Mouse (Mus musculus): ENCODE data around the gene Rnase12. TPM values are rescaled to one million over a fixed set of nuclear protein-coding genes. Genes with fewer than 3 reads are reported as not detected.
"Not testable (repeated sequence)": the region's sequence is repeated elsewhere in the genome, so short reads cannot be mapped to it uniquely, and the experiment has no call there.

Rnase12 gene
- polyA plus RNA-seq, 1 experiment = not detected

DNA sequence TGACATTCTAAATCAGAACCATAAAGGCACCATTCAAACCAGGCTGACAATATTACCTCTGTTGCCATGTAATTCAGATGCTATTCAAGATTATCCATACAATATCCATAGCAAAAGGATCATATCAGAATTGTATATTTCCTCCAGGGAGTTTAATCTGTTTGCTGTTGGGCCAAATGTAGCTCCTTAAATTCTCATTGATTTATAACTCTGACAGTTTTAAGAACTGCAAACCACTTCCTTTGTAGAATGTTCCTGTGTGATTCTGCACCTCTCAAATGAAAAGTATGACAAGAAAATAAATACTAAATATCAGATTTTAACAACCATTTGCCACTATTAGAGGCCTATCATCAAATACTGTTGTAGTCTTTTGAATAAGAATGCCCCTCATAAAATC lies 41.7 kb downstream of the Rnase12 start:
- Histone ChIP-seq H3K4me3 (ENCODE audit: control insufficient read depth, low read depth, low read length) (no peak overlapping the region), H3K27ac (ENCODE audit: control insufficient read depth, insufficient read depth, low read depth, low read length) (no peak overlapping the region), H3K27me3 (ENCODE audit: control insufficient read depth, insufficient read depth, low read length) (no peaks in the 10 kb centered on the region), H3K4me1 (ENCODE audit: control insufficient read depth, insufficient read depth, low read length) (no peaks in the 10 kb centered on the region), H3K36me3 (ENCODE audit: control insufficient read depth, insufficient read depth, low read length) (no peaks in the 10 kb centered on the region)
- TF ChIP-seq POLR2A (IDR thresholded peaks at IDR 0.05; ENCODE audit: control insufficient read depth, low read depth, low read length) = no peak
- no peak for TF ChIP-seq CTCF (IDR thresholded peaks at IDR 0.05; ENCODE audit: control insufficient read depth, insufficient read depth, insufficient replicate concordance, low read depth, low read length)

DNA sequence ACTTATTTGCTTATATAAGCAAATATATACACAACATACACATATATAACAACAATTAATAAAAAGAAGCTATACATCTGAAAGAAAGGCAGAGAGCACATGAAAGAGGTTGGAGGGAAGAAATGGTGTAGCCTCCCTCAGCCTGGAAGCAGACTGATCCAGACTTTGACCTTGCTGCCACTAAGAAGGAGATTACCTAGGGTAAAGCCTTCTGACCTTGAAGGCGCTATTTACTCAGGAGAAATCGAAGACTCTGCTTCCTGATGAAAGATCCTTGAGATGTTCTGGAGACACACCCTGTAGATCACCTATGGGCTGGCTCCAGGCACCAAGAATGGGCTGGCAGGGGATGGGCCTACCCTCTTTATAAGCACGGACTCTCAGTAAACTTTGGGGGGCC lies 42.7 kb downstream of the Rnase12 start:
- not testable (repeated sequence) for H3K4me1 ChIP-seq (ENCODE audit: control insufficient read depth, insufficient read depth, low read length); H3K27me3 ChIP-seq (ENCODE audit: control insufficient read depth, insufficient read depth, low read length); H3K36me3 ChIP-seq (ENCODE audit: control insufficient read depth, insufficient read depth, low read length); H3K4me3 ChIP-seq (ENCODE audit: control insufficient read depth, low read depth, low read length); H3K27ac ChIP-seq (ENCODE audit: control insufficient read depth, insufficient read depth, low read depth, low read length)

DNA sequence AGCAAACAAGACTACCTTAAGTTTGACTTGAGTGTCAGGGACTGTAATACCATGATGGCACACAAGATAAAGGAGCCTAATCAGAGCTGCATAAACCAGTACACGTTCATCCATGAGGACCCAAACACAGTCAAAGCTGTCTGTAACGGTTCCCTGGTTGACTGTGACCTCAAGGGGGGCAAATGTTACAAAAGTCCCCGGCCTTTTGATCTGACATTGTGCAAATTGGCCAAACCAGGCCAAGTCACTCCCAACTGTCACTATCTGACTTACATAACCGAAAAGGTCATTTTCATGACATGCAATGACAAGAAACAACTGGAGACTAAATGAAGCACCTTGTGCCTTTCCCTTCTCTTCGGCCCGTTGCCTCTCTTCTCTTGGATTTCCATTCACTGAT lies 47.9 kb downstream of the Rnase12 start:
- Histone ChIP-seq H3K27ac (ENCODE audit: control insufficient read depth, insufficient read depth, low read depth, low read length) (no peak overlapping the region), H3K36me3 (ENCODE audit: control insufficient read depth, insufficient read depth, low read length) (no peaks in the 10 kb centered on the region)

DNA sequence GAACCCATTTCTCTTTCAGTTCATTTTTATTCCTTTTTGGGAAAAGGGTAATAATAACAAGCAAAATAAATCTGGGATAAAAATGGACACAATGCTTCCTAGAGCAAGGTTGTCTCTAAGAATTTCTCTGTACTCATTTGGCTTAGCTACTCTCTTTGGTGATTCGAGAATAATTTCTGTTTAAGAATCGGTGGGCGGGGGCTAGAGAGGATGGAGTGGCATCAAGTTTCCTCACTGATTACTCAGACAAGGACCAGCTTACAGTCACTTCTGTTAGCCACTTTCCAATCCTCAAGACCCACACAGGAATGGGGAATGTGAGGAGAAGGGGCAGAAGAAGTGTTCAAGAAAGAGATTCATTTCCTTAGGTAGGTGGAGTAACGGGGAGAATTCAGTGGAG lies 48.7 kb downstream of the Rnase12 start:
- Histone ChIP-seq H3K27ac (ENCODE audit: control insufficient read depth, insufficient read depth, low read depth, low read length) (no peak overlapping the region), H3K36me3 (ENCODE audit: control insufficient read depth, insufficient read depth, low read length) (no peaks in the 10 kb centered on the region), H3K4me3 (ENCODE audit: control insufficient read depth, low read depth, low read length) (no peak overlapping the region), H3K27me3 (ENCODE audit: control insufficient read depth, insufficient read depth, low read length) (no peaks in the 10 kb centered on the region), H3K4me1 (ENCODE audit: control insufficient read depth, insufficient read depth, low read length) (peaks cover 11% of the 10 kb centered on the region)
- TF ChIP-seq CTCF (IDR thresholded peaks at IDR 0.05; ENCODE audit: control insufficient read depth, insufficient read depth, insufficient replicate concordance, low read depth, low read length) = no peak
- TF ChIP-seq POLR2A (IDR thresholded peaks at IDR 0.05; ENCODE audit: control insufficient read depth, low read depth, low read length) = no peak

More for the DNA sequence above, 47.9 kb downstream of the Rnase12 start:
- Histone ChIP-seq H3K27me3 (ENCODE audit: control insufficient read depth, insufficient read depth, low read length) (no peaks in the 10 kb centered on the region), H3K4me3 (ENCODE audit: control insufficient read depth, low read depth, low read length) (no peak overlapping the region), H3K4me1 (ENCODE audit: control insufficient read depth, insufficient read depth, low read length) (peaks cover 11% of the 10 kb centered on the region)
- no peak for TF ChIP-seq CTCF (IDR thresholded peaks at IDR 0.05; ENCODE audit: control insufficient read depth, insufficient read depth, insufficient replicate concordance, low read depth, low read length)
- TF ChIP-seq POLR2A (IDR thresholded peaks at IDR 0.05; ENCODE audit: control insufficient read depth, low read depth, low read length) = no peak

DNA sequence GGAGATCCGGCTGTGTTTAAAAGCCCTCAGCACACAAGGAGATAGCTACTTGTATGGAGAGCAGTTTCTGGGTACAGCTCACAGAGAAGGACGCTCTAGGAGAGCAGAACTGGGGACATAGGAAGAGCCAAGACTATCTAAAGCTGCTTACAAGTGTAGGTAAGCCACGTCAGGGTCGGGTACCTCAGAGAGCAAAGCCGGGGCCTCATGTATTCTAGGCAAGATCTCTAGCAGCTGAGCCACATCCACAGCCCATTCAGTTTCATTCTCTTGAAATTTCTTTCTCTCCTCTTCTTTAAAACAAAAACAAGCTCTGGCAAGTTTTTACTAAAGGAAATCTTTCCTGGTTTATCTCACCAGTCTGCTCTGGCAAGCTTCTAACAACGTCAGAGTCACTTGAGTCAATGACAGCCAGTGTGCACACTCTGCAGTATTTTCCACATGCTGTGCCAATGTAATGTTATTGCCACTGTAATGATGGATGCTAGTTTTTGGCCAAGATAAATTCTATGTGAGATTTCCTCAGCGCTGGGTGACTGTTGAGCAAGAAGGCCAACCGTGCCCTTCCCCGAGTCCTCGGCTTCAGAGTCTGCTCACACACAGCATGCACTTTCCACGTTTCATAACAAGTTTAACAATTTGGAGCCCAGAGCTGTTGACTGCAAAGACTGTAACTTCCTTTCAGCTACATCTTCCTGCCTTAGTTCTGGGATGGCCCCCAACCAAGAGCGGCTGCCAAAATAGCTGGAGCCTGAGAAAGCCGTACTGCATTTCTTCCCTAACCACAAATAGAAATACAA lies 49.3 kb downstream of the Rnase12 start:
- TF ChIP-seq CTCF (IDR thresholded peaks at IDR 0.05; ENCODE audit: control insufficient read depth, insufficient read depth, insufficient replicate concordance, low read depth, low read length) = no peak
- TF ChIP-seq POLR2A (IDR thresholded peaks at IDR 0.05; ENCODE audit: control insufficient read depth, low read depth, low read length) = no peak
- peak overlapping the region; percentile 66 for H3K27ac ChIP-seq (ENCODE audit: control insufficient read depth, insufficient read depth, low read depth, low read length)
- H3K27me3 ChIP-seq (ENCODE audit: control insufficient read depth, insufficient read depth, low read length) = no peaks in the 10 kb centered on the region
- H3K4me1 ChIP-seq (ENCODE audit: control insufficient read depth, insufficient read depth, low read length) = peaks cover 11% of the 10 kb centered on the region
- H3K4me3 ChIP-seq (ENCODE audit: control insufficient read depth, low read depth, low read length) = peak overlapping the region; percentile 53
- H3K36me3 ChIP-seq (ENCODE audit: control insufficient read depth, insufficient read depth, low read length) = no peaks in the 10 kb centered on the region

DNA sequence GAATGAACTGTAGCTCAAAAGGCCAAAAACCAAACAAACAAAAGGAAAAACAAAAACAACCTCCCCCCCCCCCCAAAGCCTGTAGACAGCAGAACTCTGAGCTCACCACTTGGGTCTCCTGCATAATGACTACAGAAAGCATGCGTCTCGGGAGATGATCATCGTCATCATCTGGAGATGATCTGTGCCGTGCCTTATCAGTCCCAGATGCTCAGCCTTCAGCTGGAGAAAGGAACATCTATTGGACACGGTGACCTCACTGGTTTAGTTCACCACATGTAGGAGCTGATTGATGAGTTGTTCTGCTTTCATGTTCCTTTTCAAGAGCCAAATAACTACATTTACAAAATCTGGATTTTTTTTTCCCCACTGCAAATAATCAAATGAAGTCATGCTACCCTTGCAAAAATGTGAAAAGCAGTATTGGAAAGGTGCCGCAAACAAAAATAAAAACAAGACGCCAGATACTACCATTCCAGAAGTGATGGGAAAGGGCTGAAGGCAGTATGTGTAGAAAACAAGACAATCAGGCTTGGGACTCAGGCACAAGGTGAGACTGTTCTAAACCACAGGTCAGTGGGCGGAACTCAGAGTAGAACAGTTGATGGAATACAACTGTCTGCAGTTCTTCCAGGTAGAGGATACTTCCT lies 50.2 kb downstream of the Rnase12 start, which contains the start of gene Rnase10:
Gene Rnase10 (plus strand): TSS at position 600 of the 650 bp plus-strand sequence.
- Histone ChIP-seq H3K27ac (ENCODE audit: control insufficient read depth, insufficient read depth, low read depth, low read length) (peak within 1 kb of the TSS; percentile 66), H3K27me3 (ENCODE audit: control insufficient read depth, insufficient read depth, low read length) (no peaks in the 10 kb centered on the region), H3K4me1 (ENCODE audit: control insufficient read depth, insufficient read depth, low read length) (peaks cover 11% of the 10 kb centered on the region), H3K36me3 (ENCODE audit: control insufficient read depth, insufficient read depth, low read length) (no peaks in the 10 kb centered on the region), H3K4me3 (ENCODE audit: control insufficient read depth, low read depth, low read length) (peak within 1 kb of the TSS; percentile 53)
- TF ChIP-seq CTCF (IDR thresholded peaks at IDR 0.05; ENCODE audit: control insufficient read depth, insufficient read depth, insufficient replicate concordance, low read depth, low read length) (no peak), POLR2A (IDR thresholded peaks at IDR 0.05; ENCODE audit: control insufficient read depth, low read depth, low read length) (no peak)

Other genes starting within 250 kb of the Rnase12 start
- gene Ccnb1ip1, start 249.9 kb downstream of the Rnase12 start, polyA plus RNA-seq (2012; rRNA removed) = 7.0 and 7.5 TPM in 2 replicates
- 10.6 and 13.9 TPM in 2 replicates for gene Parp2, start 249.8 kb downstream of the Rnase12 start, polyA plus RNA-seq (2012; rRNA removed)
- gene Tep1, start 187.1 kb downstream of the Rnase12 start, polyA plus RNA-seq (2012; rRNA removed) = 9.3 and 12.6 TPM in 2 replicates
- gene Klhl33, start 160.2 kb downstream of the Rnase12 start, polyA plus RNA-seq (2012; rRNA removed) = 0.04 and 0.07 TPM in 2 replicates
- gene Osgep, start 132.8 kb downstream of the Rnase12 start, polyA plus RNA-seq (2012; rRNA removed) = 52.9 and 58.1 TPM in 2 replicates
- gene Apex1, start 132.7 kb downstream of the Rnase12 start, polyA plus RNA-seq (2012; rRNA removed) = 31.1 and 33.9 TPM in 2 replicates
- 35.1 and 48.1 TPM in 2 replicates for gene Pip4p1, start 126.8 kb downstream of the Rnase12 start, polyA plus RNA-seq (2012; rRNA removed)
- gene Pnp, start 126.6 kb downstream of the Rnase12 start, polyA plus RNA-seq (2012; rRNA removed) = 5.6 and 5.8 TPM in 2 replicates
- gene Gm49342, start 113.1 kb downstream of the Rnase12 start, polyA plus RNA-seq (2012; rRNA removed) = 4.8 and 5.5 TPM in 2 replicates
- 22.3 and 22.9 TPM in 2 replicates for gene Pnp2, start 101.7 kb downstream of the Rnase12 start, polyA plus RNA-seq (2012; rRNA removed)
- 2.7 and 3.7 TPM in 2 replicates for gene Rnase10, start 49.9 kb downstream of the Rnase12 start, polyA plus RNA-seq (2012; rRNA removed)
- gene Rnase9, start 15.8 kb downstream of the Rnase12 start, polyA plus RNA-seq (2012; rRNA removed) = 1.0 TPM in 1 of 2 replicates, not detected in the other
- 0.22 and 0.49 TPM in 2 replicates for gene Rnase11, start 7.5 kb downstream of the Rnase12 start, polyA plus RNA-seq (2012; rRNA removed)
- 0.54 and 0.77 TPM in 2 replicates for gene Olfr750, start 16.8 kb upstream of the Rnase12 start, polyA plus RNA-seq (2012; rRNA removed)
- 8.8 and 11.5 TPM in 2 replicates for gene Rnase4, start 33.4 kb upstream of the Rnase12 start, polyA plus RNA-seq (2012; rRNA removed)
- 0.89 and 1.5 TPM in 2 replicates for gene Ang, start 33.5 kb upstream of the Rnase12 start, polyA plus RNA-seq (2012; rRNA removed)
- gene Eddm3b, start 56.8 kb upstream of the Rnase12 start, polyA plus RNA-seq (2012; rRNA removed) = 10.3 TPM in 1 of 2 replicates, not detected in the other
- 0.63 and 0.93 TPM in 2 replicates for gene Rnase6, start 66.2 kb upstream of the Rnase12 start, polyA plus RNA-seq (2012; rRNA removed)
- gene Rnase1, start 89.1 kb upstream of the Rnase12 start, polyA plus RNA-seq (2012; rRNA removed) = 0.56 and 0.84 TPM in 2 replicates
- not detected in 2 replicates for gene Rnase2b, start 104.6 kb upstream of the Rnase12 start, polyA plus RNA-seq (2012; rRNA removed)
- gene Ang2, start 141.5 kb upstream of the Rnase12 start, polyA plus RNA-seq (2012; rRNA removed) = not detected in 2 replicates
- gene Ear14, start 145.7 kb upstream of the Rnase12 start, polyA plus RNA-seq (2012; rRNA removed) = not detected in 2 replicates
- gene Rnase2a, start 198.5 kb upstream of the Rnase12 start, polyA plus RNA-seq (2012; rRNA removed) = 0.17 TPM in 1 of 2 replicates, not detected in the other